Mouse (Mus musculus) myocyte (in vitro differentiated cells): ENCODE data around the gene Prkg2. TPM values are rescaled to one million over a fixed set of nuclear protein-coding genes. Genes with fewer than 3 reads are reported as not detected.

Experiments used
- H3K27me3 ChIP-seq: one replicate; pipeline ENCODE4 v1.6.1; 2011; ENCODE audit not compliant: control insufficient read depth, insufficient read depth, insufficient read length
- H3K36me3 ChIP-seq: one replicate; pipeline ENCODE4 v1.6.1; 2011; ENCODE audit not compliant: control insufficient read depth, insufficient read depth
- H3K4me2 ChIP-seq: one replicate; pipeline ENCODE4 v1.6.1; 2011; ENCODE audit warnings: low read depth, control low read depth
- H3K4me3 ChIP-seq: one replicate; pipeline ENCODE4 v1.5.1; 2011; ENCODE audit warnings: mild to moderate bottlenecking, control low read depth, moderate library complexity
- H3K79me2 ChIP-seq: one replicate; pipeline ENCODE4 v1.6.1; 2011; ENCODE audit not compliant: control insufficient read depth, insufficient read depth
- H3ac ChIP-seq: one replicate; pipeline ENCODE4 v1.6.1; 2011; ENCODE audit not compliant: control insufficient read depth, insufficient read length
- CEBPB ChIP-seq: IDR thresholded peaks from 2 replicates; pipeline ENCODE4 v1.6.1; 2011; ENCODE audit warnings: mild to moderate bottlenecking, moderate library complexity; ENCODE audit not compliant: poor library complexity, insufficient read depth, severe bottlenecking
- E2F4 ChIP-seq: IDR thresholded peaks from one replicate; pipeline ENCODE4 v1.6.1; 2011; ENCODE audit warnings: mild to moderate bottlenecking, control low read depth, moderate library complexity; ENCODE audit not compliant: insufficient read depth
- MAX ChIP-seq: IDR thresholded peaks from one replicate; pipeline ENCODE4 v1.6.1; 2011; ENCODE audit warnings: low read depth, mild to moderate bottlenecking, control low read depth
- MYOD1 ChIP-seq, 3 experiments: IDR thresholded peaks; one replicate each; pipeline ENCODE4 v1.6.1; 2011; ENCODE audit warnings: control low read depth in 2 of 3, low read depth in 2 of 3, mild to moderate bottlenecking in 2 of 3, moderate library complexity in 1 of 3; ENCODE audit not compliant: insufficient read length in 2 of 3, control insufficient read depth in 1 of 3
- MYOG ChIP-seq, 3 experiments: IDR thresholded peaks; one replicate each; pipeline ENCODE4 v1.6.1; 2011; ENCODE audit warnings: control low read depth in 2 of 3, low read depth in 2 of 3, mild to moderate bottlenecking in 2 of 3; ENCODE audit not compliant: insufficient read length in 2 of 3, control insufficient read depth in 1 of 3, insufficient read depth in 1 of 3
- POLR2A ChIP-seq: IDR thresholded peaks from one replicate; pipeline ENCODE4 v1.6.1; 2011; ENCODE audit warnings: low read depth, mild to moderate bottlenecking, control low read depth, moderate library complexity; ENCODE audit not compliant: insufficient read length
- POLR2AphosphoS2 ChIP-seq: IDR thresholded peaks from one replicate; pipeline ENCODE4 v1.6.1; 2011; ENCODE audit warnings: low read depth, control low read depth; ENCODE audit not compliant: insufficient read length
- REST ChIP-seq: IDR thresholded peaks from one replicate; pipeline ENCODE4 v1.6.1; 2011; ENCODE audit warnings: mild to moderate bottlenecking, control low read depth, moderate library complexity; ENCODE audit not compliant: insufficient read depth, insufficient read length
- SRF ChIP-seq: IDR thresholded peaks from one replicate; pipeline ENCODE4 v1.6.1; 2011; ENCODE audit warnings: low read depth; ENCODE audit not compliant: control insufficient read depth, insufficient read length
- TCF12 ChIP-seq: IDR thresholded peaks from one replicate; pipeline ENCODE4 v1.6.1; 2011; ENCODE audit warnings: mild to moderate bottlenecking, control low read depth; ENCODE audit not compliant: poor library complexity, insufficient read depth, severe bottlenecking
- TCF3 ChIP-seq: IDR thresholded peaks from one replicate; pipeline ENCODE4 v1.6.1; 2011; ENCODE audit warnings: low read depth, control low read depth; ENCODE audit not compliant: insufficient read length
- USF1 ChIP-seq: IDR thresholded peaks from one replicate; pipeline ENCODE4 v1.6.1; 2011; ENCODE audit warnings: low read depth, mild to moderate bottlenecking, control low read depth, moderate library complexity
- polyA plus RNA-seq: library from polyadenylated mRNA; unstranded; fragments of >200 nt; fragmentation: generic; extraction: Trizol; gene quantifications from one replicate; pipeline ENCODE4 v1.2.1, GENCODE M21; 2012; ENCODE audit warnings: missing spikeins

The Prkg2 gene
- 22.8 TPM for polyA plus RNA-seq

GRCm38 (mm10) chr5:99036596-99037441, at the start of gene Prkg2:
Gene Prkg2, minus strand, starts transcription at chr5:99037351.
- H3K27me3 ChIP-seq = no peaks in the 10 kb centered on the region
- peak within 1 kb of the TSS; percentile 22 for H3K4me3 ChIP-seq
- H3K4me2 ChIP-seq = peak within 1 kb of the TSS; percentile 64
- H3K79me2 ChIP-seq = no peaks in the 10 kb centered on the region
- TF ChIP-seq POLR2A (no peak), MYOD1 (IDR thresholded peaks at IDR 0.05; ENCODE audit: control insufficient read depth in 1 of 3, insufficient read length in 2 of 3, low read depth in 2 of 3) (peak in 1 of 3 experiments; percentile 4)
- no peaks in the 10 kb centered on the region for H3K36me3 ChIP-seq
- peak within 1 kb of the TSS; percentile 88 for H3ac ChIP-seq

- TF ChIP-seq REST = no peak
- TF ChIP-seq SRF = peak; percentile 62
- no peak for TF ChIP-seq POLR2A
- TF ChIP-seq TCF3 = no peak
- no peak overlapping the region for H3K4me3 ChIP-seq
- no peaks in the 10 kb centered on the region for H3K36me3 ChIP-seq
- no peaks in the 10 kb centered on the region for H3K79me2 ChIP-seq
- H3ac ChIP-seq = no peak overlapping the region
- H3K27me3 ChIP-seq = no peaks in the 10 kb centered on the region
- no peak overlapping the region for H3K4me2 ChIP-seq
Observed at GRCm38 (mm10) chr5:99083955-99084354, 46.8 kb upstream of the Prkg2 start.

- TF ChIP-seq MAX = no peak
- no peak for TF ChIP-seq TCF12
- TF ChIP-seq REST = no peak
- no peak for TF ChIP-seq TCF3
- no peak for TF ChIP-seq CEBPB
- H3K27me3 ChIP-seq = no peaks in the 10 kb centered on the region
- H3ac ChIP-seq = no peak overlapping the region
- H3K4me2 ChIP-seq = peak overlapping the region; percentile 51
- no peak overlapping the region for H3K4me3 ChIP-seq
- H3K36me3 ChIP-seq = no peaks in the 10 kb centered on the region
- H3K79me2 ChIP-seq = no peaks in the 10 kb centered on the region
Observed at GRCm38 (mm10) chr5:99078375-99078774, 41.2 kb upstream of the Prkg2 start.

GRCm38 (mm10) chr5:99068391-99068790, 31.2 kb upstream of the Prkg2 start:
- no peak overlapping the region for H3K4me3 ChIP-seq
- no peak overlapping the region for H3ac ChIP-seq
- H3K27me3 ChIP-seq = no peaks in the 10 kb centered on the region
- no peaks in the 10 kb centered on the region for H3K79me2 ChIP-seq
- no peak for TF ChIP-seq POLR2AphosphoS2
- H3K4me2 ChIP-seq = no peak overlapping the region
- H3K36me3 ChIP-seq = no peaks in the 10 kb centered on the region

- Histone ChIP-seq H3ac (no peak overlapping the region), H3K4me3 (no peak overlapping the region), H3K4me2 (no peak overlapping the region), H3K79me2 (no peaks in the 10 kb centered on the region), H3K36me3 (no peaks in the 10 kb centered on the region), H3K27me3 (no peaks in the 10 kb centered on the region)
- TF ChIP-seq SRF (no peak), POLR2AphosphoS2 (no peak), CEBPB (no peak), E2F4 (no peak), MYOG (IDR thresholded peaks at IDR 0.05; ENCODE audit: control insufficient read depth in 1 of 3, insufficient read depth in 1 of 3, insufficient read length in 2 of 3, low read depth in 2 of 3) (no peak), MAX (no peak), MYOD1 (IDR thresholded peaks at IDR 0.05; ENCODE audit: control insufficient read depth in 1 of 3, insufficient read length in 2 of 3, low read depth in 2 of 3) (no peak), REST (no peak), TCF12 (no peak), TCF3 (no peak), POLR2A (no peak), USF1 (no peak)
Observed at GRCm38 (mm10) chr5:99062582-99062981, 25.4 kb upstream of the Prkg2 start.

GRCm38 (mm10) chr5:99039021-99039420, 1.9 kb upstream of the Prkg2 start:
- H3K36me3 ChIP-seq = no peaks in the 10 kb centered on the region
- no peaks in the 10 kb centered on the region for H3K27me3 ChIP-seq
- no peak overlapping the region for H3K4me3 ChIP-seq
- no peak overlapping the region for H3ac ChIP-seq
- H3K4me2 ChIP-seq = no peak overlapping the region
- TF ChIP-seq SRF = no peak
- TF ChIP-seq USF1 = no peak
- TF ChIP-seq E2F4 = no peak
- TF ChIP-seq TCF12 = no peak
- no peak for TF ChIP-seq POLR2AphosphoS2
- TF ChIP-seq MYOD1 (IDR thresholded peaks at IDR 0.05; ENCODE audit: control insufficient read depth in 1 of 3, insufficient read length in 2 of 3, low read depth in 2 of 3) = no peak
- no peak for TF ChIP-seq MYOG (IDR thresholded peaks at IDR 0.05; ENCODE audit: control insufficient read depth in 1 of 3, insufficient read depth in 1 of 3, insufficient read length in 2 of 3, low read depth in 2 of 3)
- TF ChIP-seq MAX = no peak
- no peaks in the 10 kb centered on the region for H3K79me2 ChIP-seq
